Mouse (Mus musculus): ENCODE results near the gene Gm4181.
"Not testable (repeated sequence)": the region's sequence is repeated elsewhere in the genome, so short reads cannot be mapped to it uniquely, and the experiment has no call there.

Gm4181 gene

DNA sequence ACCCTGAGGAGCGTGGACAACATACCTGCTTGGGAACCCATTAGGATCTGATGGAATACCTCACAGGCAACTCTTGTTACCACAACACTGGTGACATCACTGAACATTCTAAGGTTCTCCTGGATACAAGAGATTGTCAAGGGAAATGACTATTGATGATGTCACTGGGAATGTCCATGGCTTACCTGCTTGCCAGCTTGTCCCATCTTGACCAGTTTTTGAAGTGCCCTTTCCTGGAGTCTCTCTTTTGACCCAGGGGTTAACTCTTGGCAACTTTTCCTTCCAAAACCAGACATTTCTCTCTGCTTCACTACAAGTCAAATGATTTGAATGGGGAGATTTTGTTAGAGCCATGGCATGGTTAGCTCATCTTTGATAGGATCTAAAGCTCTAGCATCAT, at the start of gene Gm4181:
TSS of gene Gm4181 (minus strand) at position 101 of the 400 bp plus-strand sequence.
- DNase-seq, result not testable (repeated sequence)

GRCm38 (mm10) chr14:51677269-51677668, 41.8 kb upstream of the Gm4181 start:
- DNase-seq, result no peak

GRCm38 (mm10) chr14:51632426-51632825, 3.0 kb downstream of the Gm4181 start:
- peak; percentile 3 to 4 for DNase-seq

- no peak for DNase-seq
Measured at GRCm38 (mm10) chr14:51611210-51611609, 24.3 kb downstream of the Gm4181 start, which contains the start of gene Gm17078. TSS of gene Gm17078 (minus strand) at chr14:51611310.

DNA sequence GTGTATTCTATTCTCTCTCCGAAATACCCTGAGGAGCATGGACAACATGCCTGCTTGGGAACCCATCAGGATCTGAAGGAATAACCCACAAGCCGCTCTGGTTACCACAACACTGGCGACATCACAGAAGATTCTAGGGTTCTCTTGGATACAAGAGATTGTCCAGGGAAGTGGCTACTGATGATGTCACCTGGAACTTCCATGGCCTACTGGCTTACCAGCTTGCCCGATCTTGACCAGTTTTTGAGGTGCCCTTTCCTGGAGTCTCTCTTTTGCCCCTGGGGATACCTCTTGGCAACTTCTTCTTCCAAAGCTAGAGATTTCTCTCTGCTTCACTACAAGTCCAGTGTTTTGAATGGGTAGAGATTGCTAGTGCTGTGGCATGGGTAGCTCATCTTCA, 43.4 kb downstream of the Gm4181 start, which contains the start of gene Gm17174:
TSS of gene Gm17174 (minus strand) at position 101 of the 400 bp plus-strand sequence.
- not testable (repeated sequence) for DNase-seq

Data from cerebellum, postnatal 36 days (tissue).